Mouse (Mus musculus): ENCODE results near the gene Atp4a. TPM values are rescaled to one million over a fixed set of nuclear protein-coding genes. Genes with fewer than 3 reads are reported as not detected.
A peak's percentile ranks its signal among the peaks of the same experiment; 100 is the strongest.
"Not testable (repeated sequence)": the region's sequence is repeated elsewhere in the genome, so short reads cannot be mapped to it uniquely, and the experiment has no call there.

The Atp4a gene
- polyA plus RNA-seq, 1 experiment from 2014 or later, result 0.37 TPM

DNA sequence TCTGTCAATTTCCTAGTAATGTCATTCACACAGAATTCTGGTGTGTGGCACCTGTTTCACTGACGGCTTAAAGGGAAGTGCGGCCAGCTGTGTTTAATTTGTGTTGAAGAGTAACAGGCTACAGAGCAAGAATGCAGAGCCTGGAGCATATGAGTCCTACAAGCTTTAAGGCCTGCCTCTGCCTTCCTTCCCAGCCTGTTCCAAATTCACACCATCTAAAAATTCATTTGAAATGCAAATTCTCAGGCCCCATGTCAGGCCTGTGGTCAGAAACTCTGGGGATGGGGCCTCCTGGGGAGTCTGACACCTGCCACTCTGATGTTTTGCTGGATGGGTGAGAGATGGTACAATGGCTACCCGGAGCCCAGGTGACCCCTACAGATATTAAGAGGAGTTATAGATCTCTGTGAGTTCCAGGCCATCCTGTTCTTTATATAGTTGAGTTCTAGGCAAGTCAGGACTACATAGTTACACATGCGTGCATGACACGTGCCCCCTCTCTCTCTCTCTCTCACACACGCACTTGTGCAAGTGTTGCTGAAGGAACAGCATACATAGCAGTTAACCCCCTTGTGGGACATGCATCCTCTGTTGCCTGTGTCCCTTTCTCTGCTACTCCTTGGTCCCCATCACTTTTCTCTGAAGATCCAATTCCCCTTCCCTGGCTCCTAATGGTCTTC, 11.4 kb downstream of the Atp4a start:
- peaks cover 6% of the 10 kb centered on the region; the same call in 1 of the 2 replicates for H3K36me3 ChIP-seq (ENCODE audit: control insufficient read depth, insufficient read depth)
- H3K27ac ChIP-seq (ENCODE audit: low read length), result no peak overlapping the region
- H3K9ac ChIP-seq (ENCODE audit: low read length), result no peak overlapping the region
- 66% methylated on average over 6 of the region's 6 CpGs for WGBS
- H3K27me3 ChIP-seq (ENCODE audit: control insufficient read depth, insufficient read depth, low read length), result peaks cover 2% of the 10 kb centered on the region; the same call in 1 of the 2 replicates
- H3K9me3 ChIP-seq (replicated peaks; ENCODE audit: control insufficient read depth, low read length), result no peaks in the 10 kb centered on the region
- H3K4me2 ChIP-seq (ENCODE audit: low read depth, low read length), result no peak overlapping the region
- no peak overlapping the region for H3K4me3 ChIP-seq (ENCODE audit: low read length)
- H3K4me1 ChIP-seq (ENCODE audit: control insufficient read depth, insufficient read depth, low read length), result peaks cover 3% of the 10 kb centered on the region
- ATAC-seq (replicated peaks; ENCODE audit: extremely low read depth, insufficient read depth, low FRiP score), result no peak

DNA sequence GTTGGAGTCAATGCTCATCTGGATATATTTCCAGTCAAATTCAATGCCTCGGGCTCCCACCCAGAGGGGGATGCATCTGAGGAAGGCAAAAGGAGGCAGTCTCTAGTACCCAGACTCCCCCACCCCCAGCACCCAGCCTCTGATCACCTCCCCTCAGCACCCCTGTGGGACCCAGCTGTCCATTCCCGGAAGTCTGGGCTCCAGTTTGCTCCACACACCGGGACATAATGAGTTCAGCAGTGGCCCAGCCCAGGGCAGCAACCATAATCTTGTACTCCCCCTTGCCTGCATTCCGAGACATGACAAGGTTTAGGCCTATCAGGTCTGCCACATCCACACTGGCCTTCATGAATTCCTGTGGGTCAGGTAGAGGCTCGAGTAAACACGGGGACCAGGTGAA, 16.2 kb downstream of the Atp4a start:
- H3K4me3 ChIP-seq (ENCODE audit: low read length), result peak overlapping the region; percentile 80
- WGBS, result 79% methylated on average over 6 of the region's 6 CpGs
- ATAC-seq (replicated peaks; ENCODE audit: extremely low read depth, insufficient read depth, low FRiP score), result no peak

DNA sequence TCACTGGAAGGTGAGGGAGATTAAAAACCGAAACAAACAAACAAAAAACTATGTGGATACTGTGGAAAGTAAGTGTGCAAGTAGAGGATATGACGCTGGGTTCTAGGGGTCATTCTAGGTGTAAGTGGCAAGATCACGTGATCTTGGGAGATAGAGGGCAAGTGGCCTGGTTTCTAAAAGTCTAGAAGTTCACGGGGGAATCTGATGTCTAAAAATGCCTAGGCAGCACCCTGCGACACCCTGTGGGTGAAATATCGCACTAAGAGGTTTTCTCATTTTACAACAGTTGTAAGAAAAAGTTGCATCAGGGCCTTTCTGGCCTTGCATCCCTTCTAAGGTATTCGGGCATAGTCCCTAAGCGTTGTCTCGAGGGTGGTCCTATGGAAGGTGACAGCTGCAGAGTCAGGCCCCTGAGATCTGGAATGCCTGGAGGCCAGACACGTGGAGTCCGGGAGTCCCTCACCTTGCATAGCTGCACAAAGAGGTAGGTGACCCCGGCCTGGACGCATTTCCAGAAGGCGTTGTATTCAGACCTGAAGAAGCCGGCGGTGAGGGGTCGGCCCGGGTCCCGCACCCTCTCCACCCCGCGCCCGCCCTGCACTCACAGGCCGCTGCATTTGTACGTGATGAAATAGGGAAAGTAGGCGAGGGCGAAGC, 16.9 kb downstream of the Atp4a start:
- H3K36me3 ChIP-seq (ENCODE audit: control insufficient read depth, insufficient read depth), result peaks cover 9% of the 10 kb centered on the region
- H3K4me1 ChIP-seq (ENCODE audit: control insufficient read depth, insufficient read depth, low read length), result peaks cover 14% of the 10 kb centered on the region
- no peaks in the 10 kb centered on the region for H3K27me3 ChIP-seq (ENCODE audit: control insufficient read depth, insufficient read depth, low read length)
- WGBS, result 6% methylated on average over 26 of the region's 26 CpGs
- H3K4me2 ChIP-seq (ENCODE audit: low read depth, low read length), result peak overlapping the region; percentile 73
- H3K9me3 ChIP-seq (replicated peaks; ENCODE audit: control insufficient read depth, low read length), result no peaks in the 10 kb centered on the region
- ATAC-seq (replicated peaks; ENCODE audit: extremely low read depth, insufficient read depth, low FRiP score), result peak; percentile 46
- peak overlapping the region; percentile 90; the same call in 1 of the 2 replicates for H3K27ac ChIP-seq (ENCODE audit: low read length)
- peak overlapping the region; percentile 80 for H3K4me3 ChIP-seq (ENCODE audit: low read length)
- H3K9ac ChIP-seq (ENCODE audit: low read length), result peak overlapping the region; percentile 92

More for the DNA sequence above, 16.2 kb downstream of the Atp4a start:
- H3K4me1 ChIP-seq (ENCODE audit: control insufficient read depth, insufficient read depth, low read length), result peaks cover 14% of the 10 kb centered on the region
- no peaks in the 10 kb centered on the region for H3K9me3 ChIP-seq (replicated peaks; ENCODE audit: control insufficient read depth, low read length)
- H3K27ac ChIP-seq (ENCODE audit: low read length), result no peak overlapping the region
- peaks cover 9% of the 10 kb centered on the region for H3K36me3 ChIP-seq (ENCODE audit: control insufficient read depth, insufficient read depth)
- H3K4me2 ChIP-seq (ENCODE audit: low read depth, low read length), result peak overlapping the region; percentile 73
- peak overlapping the region; percentile 92 for H3K9ac ChIP-seq (ENCODE audit: low read length)
- H3K27me3 ChIP-seq (ENCODE audit: control insufficient read depth, insufficient read depth, low read length), result no peaks in the 10 kb centered on the region

DNA sequence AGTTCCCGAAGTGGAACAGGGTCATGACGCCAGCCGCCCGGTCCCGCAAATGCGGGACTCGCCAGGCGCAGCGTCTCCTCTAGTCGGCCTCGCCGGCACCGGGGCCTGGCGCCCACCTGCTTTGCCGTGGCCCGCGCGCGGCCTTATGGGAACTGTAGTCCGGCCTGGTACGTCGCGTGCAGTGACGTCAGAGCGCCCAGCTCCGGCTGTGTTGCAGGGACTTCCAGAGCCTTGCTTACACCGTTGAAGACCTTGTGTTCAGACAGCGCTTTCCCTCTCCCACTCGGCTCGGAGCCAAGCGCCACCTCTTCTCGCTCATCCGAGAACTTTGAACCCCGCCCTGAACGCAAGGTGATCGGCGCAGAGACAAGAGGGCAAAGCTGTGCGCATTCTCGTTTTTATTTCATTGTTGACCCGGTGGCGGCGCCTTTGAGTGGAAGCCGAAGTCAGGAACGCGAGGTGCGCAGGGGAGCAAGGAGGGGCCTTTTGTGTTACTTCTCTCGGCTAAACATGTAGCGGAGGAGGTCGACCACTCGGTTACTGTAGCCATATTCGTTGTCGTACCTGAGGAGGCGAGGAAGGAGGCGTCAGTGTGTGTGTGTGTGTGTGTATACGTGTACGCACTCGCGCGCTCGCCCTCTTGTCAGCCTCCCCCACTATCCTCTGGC, 17.5 kb downstream of the Atp4a start, which contains the start of gene Tmem147:
Gene Tmem147 (minus strand): TSS at position 145 of the 668 bp plus-strand sequence.
- H3K27me3 ChIP-seq (ENCODE audit: control insufficient read depth, insufficient read depth, low read length), result no peaks in the 10 kb centered on the region
- peaks cover 11% of the 10 kb centered on the region for H3K36me3 ChIP-seq (ENCODE audit: control insufficient read depth, insufficient read depth)
- peaks cover 14% of the 10 kb centered on the region for H3K4me1 ChIP-seq (ENCODE audit: control insufficient read depth, insufficient read depth, low read length)
- no peaks in the 10 kb centered on the region for H3K9me3 ChIP-seq (replicated peaks; ENCODE audit: control insufficient read depth, low read length)
- H3K27ac ChIP-seq (ENCODE audit: low read length), result peak within 1 kb of the TSS; percentile 90
- H3K4me2 ChIP-seq (ENCODE audit: low read depth, low read length), result peak within 1 kb of the TSS; percentile 73
- peak within 1 kb of the TSS; percentile 92 for H3K9ac ChIP-seq (ENCODE audit: low read length)
- under 1% methylated on average over 60 of the region's 60 CpGs for WGBS
- H3K4me3 ChIP-seq (ENCODE audit: low read length), result peak within 1 kb of the TSS; percentile 80
- ATAC-seq (replicated peaks; ENCODE audit: extremely low read depth, insufficient read depth, low FRiP score), result peak; percentile 98

DNA sequence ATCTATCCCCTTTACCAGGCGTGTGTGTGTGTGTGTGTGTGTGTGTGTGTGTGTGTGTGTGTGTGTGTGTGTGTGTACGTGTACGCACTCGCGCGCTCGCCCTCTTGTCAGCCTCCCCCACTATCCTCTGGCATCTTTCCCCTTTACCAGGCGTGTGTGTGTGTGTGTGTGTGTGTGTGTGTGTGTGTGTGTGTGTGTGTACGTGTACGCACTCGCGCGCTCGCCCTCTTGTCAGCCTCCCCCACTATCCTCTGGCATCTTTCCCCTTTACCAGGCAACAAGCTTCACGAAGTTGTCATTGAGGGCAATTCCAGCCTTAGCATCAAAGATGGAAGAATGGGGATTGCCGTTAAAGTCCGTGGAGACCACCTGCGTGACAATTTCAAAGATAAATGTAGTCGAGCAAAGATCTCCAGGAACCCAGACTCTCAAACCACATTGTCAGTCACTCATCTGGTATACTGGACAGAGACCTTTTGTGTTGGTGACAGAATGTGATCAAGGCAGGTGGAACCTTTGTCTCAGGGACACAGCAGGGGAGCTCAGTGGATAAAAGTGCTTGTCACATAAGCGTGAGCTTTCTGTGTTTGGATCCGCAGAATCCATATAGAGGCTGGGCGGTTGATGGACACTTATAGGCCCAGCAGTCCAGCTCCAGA, 18.2 kb downstream of the Atp4a start:
- Histone ChIP-seq H3K4me2 (ENCODE audit: low read depth, low read length) (peak overlapping the region; percentile 73), H3K36me3 (ENCODE audit: control insufficient read depth, insufficient read depth) (peaks cover 16% of the 10 kb centered on the region), H3K27ac (ENCODE audit: low read length) (peak overlapping the region; percentile 90), H3K4me3 (ENCODE audit: low read length) (peak overlapping the region; percentile 80), H3K9ac (ENCODE audit: low read length) (peak overlapping the region; percentile 92), H3K4me1 (ENCODE audit: control insufficient read depth, insufficient read depth, low read length) (peaks cover 14% of the 10 kb centered on the region)
- not testable (repeated sequence) for H3K9me3 ChIP-seq (replicated peaks; ENCODE audit: control insufficient read depth, low read length); H3K27me3 ChIP-seq (ENCODE audit: control insufficient read depth, insufficient read depth, low read length); ATAC-seq (replicated peaks; ENCODE audit: extremely low read depth, insufficient read depth, low FRiP score)
- 28% methylated on average over 14 of the region's 22 CpGs for WGBS

DNA sequence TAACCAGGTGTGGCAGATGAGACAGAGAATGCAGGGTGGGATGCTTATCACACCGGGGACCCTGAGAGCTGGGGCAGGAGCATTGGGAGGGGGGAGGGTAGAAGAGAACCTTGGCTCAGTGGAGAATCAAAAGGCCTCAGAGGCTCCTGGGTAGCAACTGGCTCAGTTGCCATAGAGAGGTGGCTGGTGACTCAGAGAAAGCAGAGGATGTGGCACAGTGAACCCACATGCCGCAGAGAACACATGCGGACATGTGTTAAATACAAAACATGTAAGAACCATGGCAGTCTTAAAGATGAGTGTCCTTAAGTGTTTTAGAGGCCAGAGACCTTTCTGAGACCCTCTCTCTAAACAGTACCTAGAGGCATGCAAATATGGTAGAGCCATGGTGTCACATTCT, 24.2 kb downstream of the Atp4a start:
- 81% methylated on average over 3 of the region's 3 CpGs for WGBS
- no peak overlapping the region for H3K4me2 ChIP-seq (ENCODE audit: low read depth, low read length)
- H3K27ac ChIP-seq (ENCODE audit: low read length), result no peak overlapping the region
- H3K4me3 ChIP-seq (ENCODE audit: low read length), result no peak overlapping the region
- H3K9me3 ChIP-seq (replicated peaks; ENCODE audit: control insufficient read depth, low read length), result no peaks in the 10 kb centered on the region
- H3K36me3 ChIP-seq (ENCODE audit: control insufficient read depth, insufficient read depth), result peaks cover 18% of the 10 kb centered on the region
- H3K9ac ChIP-seq (ENCODE audit: low read length), result no peak overlapping the region
- H3K4me1 ChIP-seq (ENCODE audit: control insufficient read depth, insufficient read depth, low read length), result no peaks in the 10 kb centered on the region
- no peak for ATAC-seq (replicated peaks; ENCODE audit: extremely low read depth, insufficient read depth, low FRiP score)
- H3K27me3 ChIP-seq (ENCODE audit: control insufficient read depth, insufficient read depth, low read length), result no peaks in the 10 kb centered on the region

DNA sequence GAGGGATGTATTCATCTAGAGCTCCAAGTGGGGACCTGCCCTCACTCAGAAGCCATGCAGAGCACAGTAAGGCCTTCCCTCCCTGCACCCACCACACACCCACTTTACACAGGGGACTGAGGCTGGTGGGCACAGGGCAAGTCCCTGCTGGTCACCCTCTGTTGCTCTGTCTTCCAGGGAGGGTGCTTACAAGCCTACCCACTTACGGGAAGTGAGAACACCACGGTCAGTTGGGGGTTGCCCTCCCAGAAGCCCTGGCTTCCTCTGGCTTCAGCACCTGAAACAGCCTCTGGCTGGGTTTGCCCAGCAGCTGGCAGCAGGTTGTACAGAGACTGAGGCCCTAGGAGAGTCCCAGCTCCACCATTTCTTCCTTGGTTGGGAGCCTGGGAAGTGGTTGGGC, 30.6 kb downstream of the Atp4a start:
- not testable (repeated sequence) for H3K9me3 ChIP-seq (replicated peaks; ENCODE audit: control insufficient read depth, low read length); H3K27me3 ChIP-seq (ENCODE audit: control insufficient read depth, insufficient read depth, low read length); H3K27ac ChIP-seq (ENCODE audit: low read length); H3K4me2 ChIP-seq (ENCODE audit: low read depth, low read length); ATAC-seq (replicated peaks; ENCODE audit: extremely low read depth, insufficient read depth, low FRiP score); H3K9ac ChIP-seq (ENCODE audit: low read length); H3K4me3 ChIP-seq (ENCODE audit: low read length); H3K4me1 ChIP-seq (ENCODE audit: control insufficient read depth, insufficient read depth, low read length); H3K36me3 ChIP-seq (ENCODE audit: control insufficient read depth, insufficient read depth)
- 73% methylated on average over 2 of the region's 2 CpGs for WGBS

DNA sequence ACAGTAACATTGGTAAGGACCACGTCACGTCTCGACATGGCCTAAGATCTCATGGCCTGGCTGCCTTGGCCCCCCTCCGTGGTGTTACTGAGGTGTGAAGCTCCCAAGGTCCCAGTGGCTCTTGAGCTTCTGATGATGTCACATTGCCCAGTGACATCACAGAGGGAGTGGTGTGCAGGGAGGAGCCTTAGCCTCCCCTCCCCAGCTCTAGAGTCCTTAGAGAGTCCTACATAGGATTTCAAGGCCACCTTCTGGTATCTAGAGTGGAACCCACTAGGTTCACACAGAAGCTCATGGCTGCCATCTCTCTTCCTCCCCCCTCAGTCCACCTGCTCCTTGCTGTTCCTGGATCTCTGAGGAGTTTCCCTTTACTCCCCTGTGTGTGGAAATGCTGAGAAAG, 31.6 kb downstream of the Atp4a start, which contains the start of gene Gapdhs:
Gene Gapdhs (minus strand): TSS at position 65 of the 400 bp plus-strand sequence.
- H3K27me3 ChIP-seq (ENCODE audit: control insufficient read depth, insufficient read depth, low read length); H3K9ac ChIP-seq (ENCODE audit: low read length); H3K4me3 ChIP-seq (ENCODE audit: low read length); H3K4me1 ChIP-seq (ENCODE audit: control insufficient read depth, insufficient read depth, low read length); H3K36me3 ChIP-seq (ENCODE audit: control insufficient read depth, insufficient read depth); H3K4me2 ChIP-seq (ENCODE audit: low read depth, low read length); H3K27ac ChIP-seq (ENCODE audit: low read length); H3K9me3 ChIP-seq (replicated peaks; ENCODE audit: control insufficient read depth, low read length); ATAC-seq (replicated peaks; ENCODE audit: extremely low read depth, insufficient read depth, low FRiP score): not testable (repeated sequence)
- no CpG with 5 or more reads among the region's 4 CpGs for WGBS

Data from heart, embryonic 16.5 days (tissue).